Mouse (Mus musculus) liver, postnatal 0 days (tissue): ENCODE measurements around the gene Gm11114.

ENCODE experiments used
- CTCF ChIP-seq: sonication (generic); IDR thresholded peaks from 2 replicates; pipeline ENCODE4 v1.5.1; 2016; ENCODE audit warnings: antibody characterized with exemption, low read depth
- EP300 ChIP-seq: IDR thresholded peaks from 2 replicates; pipeline ENCODE4 v1.6.1; 2016; ENCODE audit warnings: antibody characterized with exemption, low read depth, mild to moderate bottlenecking

- TF ChIP-seq EP300 (no peak), CTCF (no peak)
These were observed 44.7 kb downstream of the Gm11114 start for GRCm38 (mm10) chr9:85357154-85357860.
